Mouse (Mus musculus) thymus, adult 2 months (tissue): ENCODE results near the gene Gm11437.

Source experiments
- CTCF ChIP-seq: fragments of 200-500 bp; IDR thresholded peaks from 2 replicates; pipeline ENCODE4 v1.5.1; 2012; ENCODE audit warnings: mild to moderate bottlenecking, control low read depth, low read length, moderate library complexity, borderline replicate concordance; ENCODE audit not compliant: control insufficient read depth, poor library complexity, insufficient read depth; ENCODE audit errors: extremely low read depth
- POLR2A ChIP-seq: fragments of 200-500 bp; IDR thresholded peaks from 2 replicates; pipeline ENCODE4 v1.6.1; 2012; ENCODE audit warnings: mild to moderate bottlenecking, low read length, control low read depth, moderate library complexity; ENCODE audit not compliant: control insufficient read depth, poor library complexity, insufficient read depth; ENCODE audit errors: extremely low read depth

DNA sequence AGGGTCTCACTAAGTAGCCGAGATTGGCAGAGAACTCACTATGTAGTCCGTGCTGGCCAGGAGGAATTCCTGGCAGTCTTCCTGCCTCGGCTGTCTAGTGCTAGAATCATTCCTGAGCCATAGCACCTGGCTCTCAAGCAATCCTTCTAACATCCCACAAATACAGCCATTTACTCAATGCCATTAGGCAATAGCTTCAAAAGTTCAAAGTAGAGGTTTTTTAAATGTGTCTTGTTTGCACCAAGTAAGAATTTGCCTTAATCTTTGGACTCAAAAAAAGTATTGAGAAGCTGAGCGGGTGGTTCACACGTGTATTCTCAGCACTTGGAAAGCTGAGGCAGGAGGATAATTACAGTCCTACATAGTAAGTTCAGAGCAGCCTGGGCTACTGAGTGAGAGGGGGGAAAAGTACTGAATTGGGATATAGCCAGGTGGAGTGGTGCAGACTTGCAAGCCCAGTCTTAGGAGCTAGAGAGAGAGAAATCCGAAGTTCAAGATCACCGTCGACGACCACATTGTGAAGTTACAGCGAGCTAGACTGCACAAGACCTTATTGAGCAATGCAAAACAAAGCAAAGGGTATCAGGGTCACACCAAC, 22.0 kb downstream of the Gm11437 start:
- no peak for TF ChIP-seq CTCF
- TF ChIP-seq POLR2A: no peak
